Mouse (Mus musculus) liver (tissue): Measurements from ENCODE around the gene Vmn1r7.
"Not testable (repeated sequence)": the region's sequence is repeated elsewhere in the genome, so short reads cannot be mapped to it uniquely, and the experiment has no call there.

Source experiments
- DNase-seq: peaks from one replicate; pipeline ENCODE4 v3.0.0-alpha.2; 2020; ENCODE audit warnings: mixed read lengths

The Vmn1r7 gene

DNA sequence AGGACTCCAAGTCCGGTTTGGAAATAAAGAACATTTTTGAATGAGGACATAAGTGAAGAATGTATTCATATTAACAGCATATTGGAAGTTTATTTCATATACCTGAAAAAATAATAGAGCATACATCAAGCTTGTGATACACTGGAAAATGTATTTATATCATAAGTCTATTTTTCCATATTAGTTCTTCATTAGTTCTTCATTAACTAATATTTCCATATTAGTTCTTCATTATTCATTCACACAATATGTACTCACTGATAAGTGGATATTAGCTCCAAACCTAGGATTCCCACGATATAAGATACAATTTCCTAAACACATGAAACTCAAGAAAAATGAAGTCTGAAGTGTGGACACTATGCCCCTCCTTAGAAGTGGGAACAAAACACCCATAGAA, at the start of gene Vmn1r7:
Gene Vmn1r7, minus strand, starts transcription at position 101 of the 400 bp plus-strand sequence.
- not testable (repeated sequence) for DNase-seq

- no peak for DNase-seq
Measured at GRCm38 (mm10) chr6:57066487-57066886, 41.4 kb upstream of the Vmn1r7 start, which contains the start of gene Vmn1r9. TSS of gene Vmn1r9 (plus strand) at chr6:57066787.

DNA sequence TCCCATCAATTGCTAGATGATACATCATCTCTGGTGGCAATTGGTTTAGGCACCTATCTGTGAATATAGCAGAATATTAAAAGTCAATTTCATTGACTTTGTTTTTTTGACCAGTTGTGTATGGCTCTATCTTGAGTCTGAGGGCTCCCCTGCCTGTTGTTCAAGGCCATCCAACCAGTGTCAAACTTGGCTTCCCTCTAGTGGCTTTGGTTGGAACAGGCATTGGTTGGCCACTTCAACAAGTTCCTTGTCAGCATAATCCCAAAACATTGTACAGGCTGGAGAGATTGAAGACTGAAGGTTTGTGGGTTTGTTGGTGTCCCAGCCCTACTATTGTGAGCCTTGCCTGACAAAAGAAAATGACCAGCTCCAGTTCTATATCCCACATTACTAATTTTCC, 38.6 kb upstream of the Vmn1r7 start:
- DNase-seq: no peak

GRCm38 (mm10) chr6:57034674-57035073, 9.6 kb upstream of the Vmn1r7 start:
- DNase-seq: no peak

- DNase-seq: no peak
Measured at GRCm38 (mm10) chr6:57031984-57032383, 6.9 kb upstream of the Vmn1r7 start, which contains the start of gene Vmn1r8. TSS of gene Vmn1r8 (plus strand) at chr6:57032284.

DNA sequence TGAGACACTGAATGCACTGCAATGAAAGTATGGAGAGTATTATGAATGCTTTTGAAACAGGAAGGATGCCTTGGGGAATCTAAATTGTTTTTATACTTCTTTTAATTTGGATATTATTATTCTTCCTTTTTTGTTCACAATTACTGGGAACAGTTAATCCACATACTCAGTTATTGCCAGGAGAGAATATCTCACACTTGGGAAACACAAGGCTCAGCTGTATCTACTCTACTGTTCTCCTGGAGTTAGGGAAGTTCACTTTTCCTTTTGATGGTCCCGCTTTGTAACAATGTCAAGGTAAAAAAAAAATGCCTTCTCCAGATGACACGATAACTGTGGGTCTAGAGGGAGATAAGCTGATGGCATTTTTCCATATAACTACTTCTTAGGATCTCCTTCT, 28.2 kb downstream of the Vmn1r7 start, which contains the start of gene Vmn1r6:
Gene Vmn1r6, plus strand, starts transcription at position 301 of the 400 bp plus-strand sequence.
- DNase-seq: no peak
